Mouse (Mus musculus) forebrain, embryonic 13.5 days (tissue): Measurements from ENCODE around the gene Tfap2e. TPM values are rescaled to one million over a fixed set of nuclear protein-coding genes. Genes with fewer than 3 reads are reported as not detected.

ENCODE experiments used
- ATAC-seq: fragments of 200-750 bp; cut with Nextera tagmentation; 2 replicates; pipeline ENCODE4 v1.8.0; 2017
- H3K27ac ChIP-seq: fragments of 300-500 bp; sonication (generic); 2 replicates; pipeline ENCODE4 v1.5.1; 2015; ENCODE audit warnings: inconsistent platforms, mild to moderate bottlenecking, moderate library complexity
- H3K27me3 ChIP-seq: fragments of 300-500 bp; sonication (generic); 2 replicates; pipeline ENCODE4 v1.6.1; 2015; ENCODE audit warnings: mild to moderate bottlenecking, inconsistent platforms
- H3K36me3 ChIP-seq: fragments of 300-500 bp; sonication (generic); 2 replicates; pipeline ENCODE4 v1.6.1; 2015; ENCODE audit warnings: mild to moderate bottlenecking, inconsistent platforms; ENCODE audit not compliant: poor library complexity, severe bottlenecking
- H3K4me1 ChIP-seq: fragments of 300-500 bp; sonication (generic); 2 replicates; pipeline ENCODE4 v1.6.1; 2015; ENCODE audit warnings: inconsistent platforms
- H3K4me2 ChIP-seq: fragments of 300-500 bp; sonication (generic); 2 replicates; pipeline ENCODE4 v1.6.1; 2015; ENCODE audit warnings: inconsistent platforms, mild to moderate bottlenecking, moderate library complexity
- H3K4me3 ChIP-seq: fragments of 300-500 bp; sonication (generic); 2 replicates; pipeline ENCODE4 v1.5.1; 2015; ENCODE audit warnings: mild to moderate bottlenecking, inconsistent platforms
- H3K9ac ChIP-seq: fragments of 300-500 bp; sonication (generic); 2 replicates; pipeline ENCODE4 v1.6.1; 2015; ENCODE audit warnings: mild to moderate bottlenecking, inconsistent platforms
- H3K9me3 ChIP-seq: fragments of 300-500 bp; sonication (generic); replicated peaks from 2 replicates; pipeline ENCODE4 v1.6.1; 2016; ENCODE audit warnings: inconsistent platforms
- WGBS: fragments of 180-500 bp; shearing (Covaris S2); methylation state at CpG from one replicate; pipeline ENCODE4 v1.1.7; 2015; 5-methylcytosine and 5-hydroxymethylcytosine counted together
- polyA plus RNA-seq: library from polyadenylated mRNA; unstranded; fragments of >200 nt; fragmentation: Nextera tagmentation; extraction: Ambion mirVana; gene quantifications from 2 replicates; pipeline ENCODE4 v1.2.1, GENCODE M21; 2015

The Tfap2e gene
- polyA plus RNA-seq, 1 experiment from 2014 or later: 0.31 TPM

DNA sequence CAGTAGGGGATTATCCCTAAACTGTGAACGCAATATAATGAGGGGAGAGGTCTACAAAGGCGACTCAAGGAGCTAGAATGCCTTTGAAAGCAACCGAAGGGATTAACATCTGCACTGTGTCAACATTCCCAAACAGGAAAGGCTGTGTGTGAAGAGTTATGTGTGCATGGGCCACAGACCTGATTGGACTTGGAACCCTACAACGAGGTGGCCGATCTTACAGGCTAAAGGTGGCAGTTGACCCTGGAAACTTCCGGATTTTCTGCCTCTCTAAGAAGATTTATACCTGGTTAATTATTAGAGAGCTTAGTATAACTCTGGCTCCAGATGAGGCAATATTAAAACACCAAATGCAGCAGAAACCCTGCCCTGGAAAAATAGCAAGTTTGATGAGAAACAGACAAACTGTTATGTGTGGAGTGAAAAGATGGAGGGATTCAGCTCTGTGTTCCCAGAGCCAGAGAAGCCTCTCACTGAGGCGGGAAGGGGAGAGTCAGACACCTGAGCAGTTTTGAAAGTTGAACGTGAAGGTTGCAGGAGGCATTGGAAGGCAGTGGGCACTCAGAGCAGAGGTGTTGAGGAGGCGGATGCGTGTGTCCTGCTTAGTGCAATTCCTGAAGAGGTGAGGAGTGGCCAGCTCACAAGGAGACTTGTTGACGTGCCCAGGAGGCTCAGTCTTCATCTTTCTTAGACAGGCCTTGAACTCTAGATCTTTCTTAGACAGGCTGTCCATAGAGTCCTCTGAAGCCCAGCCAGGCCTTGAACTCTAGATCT is 26.7 kb upstream of the Tfap2e start:
- H3K36me3 ChIP-seq: peaks cover 36% of the 10 kb centered on the region
- H3K4me2 ChIP-seq: no peak overlapping the region
- no peak overlapping the region for H3K4me3 ChIP-seq
- H3K9me3 ChIP-seq: no peaks in the 10 kb centered on the region
- H3K9ac ChIP-seq: no peak overlapping the region
- 43% methylated on average over 11 of the region's 11 CpGs for WGBS
- no peaks in the 10 kb centered on the region for H3K27me3 ChIP-seq
- ATAC-seq: no peak
- no peak overlapping the region for H3K27ac ChIP-seq
- peaks cover 6% of the 10 kb centered on the region; the same call in 1 of the 2 replicates for H3K4me1 ChIP-seq

DNA sequence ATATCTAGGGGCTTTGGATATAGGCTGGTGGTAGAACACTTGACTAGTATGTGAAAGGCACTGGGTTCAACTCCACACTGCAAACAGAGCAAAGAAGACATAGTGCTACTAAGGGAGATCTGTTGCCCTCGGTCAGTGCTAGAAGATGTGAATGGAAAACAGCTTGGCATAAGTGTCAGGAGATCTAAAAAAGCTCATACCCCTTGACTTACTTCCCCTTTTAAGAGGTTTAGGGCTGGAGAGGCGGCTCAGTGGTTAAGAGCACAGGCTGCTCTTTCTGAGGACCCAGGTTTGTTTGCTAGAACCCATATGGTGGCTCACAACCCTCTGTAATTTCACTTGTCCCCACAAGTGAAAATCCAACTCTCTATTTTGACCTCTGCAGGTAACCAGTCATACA is 23.4 kb upstream of the Tfap2e start:
- no peak overlapping the region for H3K27ac ChIP-seq
- H3K36me3 ChIP-seq: peaks cover 38% of the 10 kb centered on the region
- peaks cover 27% of the 10 kb centered on the region for H3K4me1 ChIP-seq
- H3K4me2 ChIP-seq: no peak overlapping the region
- no peak overlapping the region for H3K4me3 ChIP-seq
- no peaks in the 10 kb centered on the region for H3K27me3 ChIP-seq
- ATAC-seq: no peak
- 91% methylated on average over 2 of the region's 2 CpGs for WGBS
- no peak overlapping the region for H3K9ac ChIP-seq
- no peaks in the 10 kb centered on the region for H3K9me3 ChIP-seq

DNA sequence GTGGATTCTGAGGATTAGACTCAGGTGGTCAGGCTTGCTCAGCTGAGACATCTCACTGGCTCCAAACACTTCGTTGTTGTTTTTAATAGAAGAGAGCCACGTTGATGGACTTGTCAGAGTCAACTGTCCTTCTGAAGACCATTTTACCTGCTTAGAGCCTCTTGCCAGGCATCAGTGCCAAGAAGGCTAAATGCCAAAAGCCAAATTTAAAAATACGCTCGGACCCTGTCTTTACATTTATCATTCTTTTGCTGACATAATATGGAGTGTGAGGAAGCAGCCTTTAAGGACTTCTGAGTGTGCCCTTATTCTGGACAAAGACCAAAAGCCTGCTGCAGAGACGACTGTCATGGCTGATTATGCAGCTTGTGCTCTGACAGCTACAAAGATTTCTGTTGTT is 22.3 kb upstream of the Tfap2e start:
- no peak for ATAC-seq
- Histone ChIP-seq H3K9me3 (no peaks in the 10 kb centered on the region), H3K36me3 (peaks cover 38% of the 10 kb centered on the region), H3K9ac (no peak overlapping the region), H3K4me1 (peaks cover 29% of the 10 kb centered on the region), H3K4me2 (no peak overlapping the region), H3K4me3 (no peak overlapping the region), H3K27ac (no peak overlapping the region), H3K27me3 (no peaks in the 10 kb centered on the region)
- 83% methylated on average over 5 of the region's 5 CpGs for WGBS

DNA sequence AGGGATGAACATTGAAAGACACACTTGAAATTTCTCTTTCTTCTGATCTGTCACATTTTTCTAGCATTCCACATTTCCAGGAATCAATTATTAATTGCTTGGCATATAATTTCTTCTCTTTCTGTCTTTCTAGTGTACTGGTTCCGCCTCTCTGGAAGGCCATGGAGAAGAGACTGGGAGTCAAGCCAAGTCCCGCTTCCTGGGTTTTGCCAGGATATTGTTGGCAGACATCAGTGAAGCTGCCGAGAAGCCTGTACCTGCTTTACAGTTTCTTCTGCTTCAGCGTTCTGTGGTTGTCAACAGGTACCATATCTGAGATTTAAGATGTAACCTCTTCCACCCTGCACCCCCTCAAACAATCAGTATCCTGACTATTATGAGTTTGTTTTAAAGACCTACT is 20.7 kb upstream of the Tfap2e start:
- H3K4me1 ChIP-seq: peaks cover 33% of the 10 kb centered on the region
- no peak overlapping the region for H3K27ac ChIP-seq
- no peak overlapping the region for H3K4me3 ChIP-seq
- H3K27me3 ChIP-seq: no peaks in the 10 kb centered on the region
- peaks cover 32% of the 10 kb centered on the region for H3K36me3 ChIP-seq
- ATAC-seq: no peak
- 65% methylated on average over 4 of the region's 4 CpGs for WGBS
- no peaks in the 10 kb centered on the region for H3K9me3 ChIP-seq
- no peak overlapping the region for H3K4me2 ChIP-seq
- no peak overlapping the region for H3K9ac ChIP-seq

DNA sequence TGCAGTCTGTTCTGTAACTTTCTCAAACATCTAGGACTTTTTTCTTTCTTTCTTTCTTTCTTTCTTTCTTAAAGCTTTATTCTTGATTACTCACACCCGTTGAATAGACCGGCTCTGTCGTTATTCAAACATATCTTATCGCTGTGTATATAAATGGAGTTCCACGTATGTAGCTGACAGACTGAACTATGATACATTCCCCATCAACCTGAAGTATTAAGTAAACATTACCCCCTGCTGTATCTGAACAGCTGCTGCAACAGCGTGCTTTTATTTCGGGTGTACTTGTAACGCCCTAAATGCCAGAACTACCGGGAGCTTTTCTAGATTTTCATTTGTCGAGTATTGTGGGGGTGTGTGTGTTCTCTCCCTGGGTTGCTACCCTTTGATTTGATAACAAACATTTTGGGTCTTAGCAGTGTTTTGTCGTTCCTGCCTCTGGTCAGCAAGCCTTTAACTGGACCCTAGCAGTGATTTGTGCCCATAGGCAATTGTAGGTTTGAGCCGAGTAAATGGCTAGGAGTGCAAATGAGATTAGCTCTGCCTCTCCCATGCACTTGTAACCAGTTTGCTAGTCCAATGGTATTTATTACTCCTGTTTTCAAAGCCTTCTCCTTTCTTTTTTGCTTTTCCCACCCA is 18.8 kb upstream of the Tfap2e start:
- peaks cover 24% of the 10 kb centered on the region for H3K36me3 ChIP-seq
- peak overlapping the region; percentile 90; the same call in 1 of the 2 replicates for H3K9ac ChIP-seq
- peak overlapping the region; percentile 98 for H3K4me2 ChIP-seq
- 45% methylated on average over 12 of the region's 12 CpGs for WGBS
- ATAC-seq: no peak
- H3K4me1 ChIP-seq: peaks cover 52% of the 10 kb centered on the region
- H3K27ac ChIP-seq: no peak overlapping the region
- peak overlapping the region; percentile 86 for H3K4me3 ChIP-seq
- no peaks in the 10 kb centered on the region for H3K27me3 ChIP-seq
- no peaks in the 10 kb centered on the region for H3K9me3 ChIP-seq

DNA sequence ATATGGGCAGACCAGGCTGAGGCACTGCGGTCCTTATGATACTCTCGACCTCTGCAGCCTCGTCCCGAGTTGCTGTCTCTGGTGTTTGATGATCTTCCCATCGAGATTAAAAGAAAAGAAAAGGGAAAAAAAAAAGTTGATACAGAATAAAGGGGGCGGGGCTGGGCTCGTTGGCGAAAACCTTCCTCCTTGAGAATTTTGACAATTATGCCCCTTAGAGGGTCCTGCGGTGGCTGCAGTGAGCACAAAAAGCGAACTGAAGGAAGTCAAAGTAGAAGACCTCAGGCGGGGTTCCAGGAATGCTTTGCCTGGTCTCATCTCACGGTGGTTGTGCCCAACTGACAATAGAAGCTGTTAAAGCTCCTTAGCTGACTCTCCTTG is 18.2 kb upstream of the Tfap2e start:
- ATAC-seq: no peak
- under 1% methylated on average over 12 of the region's 12 CpGs for WGBS
- peaks cover 23% of the 10 kb centered on the region for H3K36me3 ChIP-seq
- peak overlapping the region; percentile 90 for H3K9ac ChIP-seq
- H3K9me3 ChIP-seq: no peaks in the 10 kb centered on the region
- peak overlapping the region; percentile 86 for H3K4me3 ChIP-seq
- H3K27ac ChIP-seq: peak overlapping the region; percentile 94
- H3K4me2 ChIP-seq: peak overlapping the region; percentile 98
- no peaks in the 10 kb centered on the region for H3K27me3 ChIP-seq
- H3K4me1 ChIP-seq: peaks cover 58% of the 10 kb centered on the region

DNA sequence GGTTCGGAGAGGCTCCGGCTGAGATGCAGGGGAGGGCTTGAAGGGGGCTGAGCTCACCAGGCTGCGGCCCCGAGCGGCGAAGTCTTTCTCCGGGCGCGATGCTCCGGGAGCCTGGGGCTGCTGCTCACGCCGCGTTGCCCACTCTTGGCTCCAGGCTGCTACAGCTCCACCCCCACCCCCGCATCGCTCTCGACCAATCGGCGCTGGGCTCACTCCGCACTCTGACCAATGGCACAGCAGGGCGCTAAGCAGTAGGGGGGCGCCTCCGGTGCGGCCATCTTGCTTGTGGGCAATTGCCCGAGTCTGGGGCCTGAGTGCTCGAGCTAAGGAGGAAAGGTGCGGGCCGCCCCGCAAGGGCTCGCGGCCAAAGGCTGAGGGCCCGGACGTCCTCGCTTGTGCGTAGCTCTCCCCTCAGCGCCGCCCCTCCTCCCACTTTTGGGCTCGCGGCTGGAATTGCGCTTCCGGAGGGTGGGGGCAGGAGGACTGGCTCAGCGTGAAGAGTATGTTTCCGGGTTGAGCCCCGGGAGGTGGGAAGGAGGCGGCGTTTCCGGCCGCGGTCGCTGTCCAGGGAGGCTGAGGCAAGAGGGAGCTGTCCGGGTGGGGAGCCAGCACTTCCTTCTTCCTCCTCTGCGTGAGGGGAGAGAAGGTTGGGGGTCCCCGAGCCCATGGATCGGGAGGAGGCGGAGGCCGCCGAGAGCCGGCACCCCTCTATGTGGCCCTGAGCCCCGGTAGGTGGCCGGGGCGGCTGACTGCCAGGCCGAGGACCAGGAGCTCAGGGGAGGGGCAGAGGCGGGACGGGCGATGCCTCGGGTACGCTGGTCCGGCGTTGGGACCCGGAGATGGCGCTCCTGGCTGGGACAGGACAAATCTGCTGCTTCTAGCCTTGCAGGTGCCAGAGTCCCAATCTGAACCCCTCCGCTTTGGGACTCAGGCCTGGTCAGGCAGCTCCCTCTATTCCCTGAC is 17.5 kb upstream of the Tfap2e start, which contains the start of the genes Ncdn and AU040320:
Gene Ncdn (minus strand): TSS at position 171 of the 963 bp plus-strand sequence.
Gene AU040320 (plus strand): TSS at position 277 of the 963 bp plus-strand sequence.
- Histone ChIP-seq H3K27me3 (no peaks in the 10 kb centered on the region), H3K36me3 (peaks cover 27% of the 10 kb centered on the region), H3K4me3 (peak within 1 kb of the TSS; percentile 86), H3K4me2 (peak within 1 kb of the TSS; percentile 98), H3K9me3 (no peaks in the 10 kb centered on the region), H3K4me1 (peaks cover 65% of the 10 kb centered on the region), H3K27ac (peak within 1 kb of the TSS; percentile 94), H3K9ac (peak within 1 kb of the TSS; percentile 90)
- WGBS: under 1% methylated on average over 66 of the region's 71 CpGs
- peak; percentile 98 for ATAC-seq

DNA sequence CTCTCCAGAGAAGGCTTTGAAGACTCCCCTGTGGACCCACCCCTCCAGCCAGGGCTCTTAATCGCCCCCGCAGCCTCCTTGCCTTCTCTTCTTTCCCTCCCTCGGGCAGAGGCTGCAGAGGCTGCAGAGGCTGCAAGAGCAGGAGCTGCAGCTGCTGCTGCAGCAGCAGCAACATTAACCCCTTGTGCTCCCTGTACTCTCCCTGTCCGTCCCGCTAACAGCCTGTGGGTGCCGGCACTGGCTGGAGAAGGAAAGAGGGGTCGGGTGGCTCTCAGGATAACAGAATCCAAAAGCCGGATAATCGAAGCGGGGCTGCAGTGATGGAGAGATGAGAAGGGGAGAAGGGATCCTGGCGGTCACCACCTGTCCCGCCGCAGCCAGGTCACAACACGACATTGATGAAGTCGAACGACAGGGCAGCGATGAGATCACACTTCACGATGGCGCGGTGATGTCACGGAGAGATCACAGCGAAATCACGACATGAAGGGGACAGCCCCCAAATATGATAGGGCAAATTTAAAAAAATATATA is 16.6 kb upstream of the Tfap2e start:
- ATAC-seq: no peak
- H3K4me1 ChIP-seq: peaks cover 71% of the 10 kb centered on the region
- H3K4me3 ChIP-seq: peak overlapping the region; percentile 86

DNA sequence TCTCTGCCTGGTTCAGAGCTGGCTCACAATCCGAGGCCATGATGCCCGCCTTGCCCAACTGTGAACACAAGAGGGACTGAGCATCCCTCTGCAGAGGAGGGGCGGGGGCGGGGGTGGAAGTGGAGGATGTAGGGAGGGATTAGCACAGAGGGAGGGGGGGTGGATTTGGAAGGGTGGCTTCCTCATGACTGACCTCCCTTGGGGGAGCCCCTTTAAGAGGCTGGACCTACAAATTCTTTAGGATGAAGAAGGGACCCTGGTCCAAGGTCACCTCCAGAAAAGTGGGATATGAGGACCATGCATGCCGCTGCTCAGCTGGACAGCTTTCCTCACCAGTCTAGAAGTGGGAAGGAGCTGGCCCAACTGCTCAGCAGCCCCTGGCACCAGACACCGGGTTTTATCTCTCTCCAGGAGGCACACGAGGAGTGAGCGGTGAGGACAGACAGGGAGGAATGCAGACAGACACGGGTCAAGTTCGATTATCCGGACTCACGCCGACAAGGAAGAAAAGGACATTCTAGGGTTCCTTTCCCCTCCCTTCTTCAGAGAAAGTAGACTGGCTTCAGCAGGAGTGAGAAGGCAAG is 16.1 kb upstream of the Tfap2e start:
- Histone ChIP-seq H3K4me2 (peak overlapping the region; percentile 98), H3K4me1 (peaks cover 71% of the 10 kb centered on the region), H3K9me3 (no peaks in the 10 kb centered on the region), H3K27me3 (no peaks in the 10 kb centered on the region), H3K4me3 (peak overlapping the region; percentile 86), H3K9ac (peak overlapping the region; percentile 90), H3K36me3 (peaks cover 30% of the 10 kb centered on the region), H3K27ac (peak overlapping the region; percentile 94)
- 2% methylated on average over 12 of the region's 13 CpGs for WGBS
- ATAC-seq: no peak

More for the DNA sequence above, 16.6 kb upstream of the Tfap2e start:
- Histone ChIP-seq H3K4me2 (peak overlapping the region; percentile 98), H3K27me3 (no peaks in the 10 kb centered on the region), H3K9ac (peak overlapping the region; percentile 90), H3K36me3 (peaks cover 27% of the 10 kb centered on the region), H3K27ac (peak overlapping the region; percentile 94), H3K9me3 (no peaks in the 10 kb centered on the region)
- under 1% methylated on average over 23 of the region's 23 CpGs for WGBS

DNA sequence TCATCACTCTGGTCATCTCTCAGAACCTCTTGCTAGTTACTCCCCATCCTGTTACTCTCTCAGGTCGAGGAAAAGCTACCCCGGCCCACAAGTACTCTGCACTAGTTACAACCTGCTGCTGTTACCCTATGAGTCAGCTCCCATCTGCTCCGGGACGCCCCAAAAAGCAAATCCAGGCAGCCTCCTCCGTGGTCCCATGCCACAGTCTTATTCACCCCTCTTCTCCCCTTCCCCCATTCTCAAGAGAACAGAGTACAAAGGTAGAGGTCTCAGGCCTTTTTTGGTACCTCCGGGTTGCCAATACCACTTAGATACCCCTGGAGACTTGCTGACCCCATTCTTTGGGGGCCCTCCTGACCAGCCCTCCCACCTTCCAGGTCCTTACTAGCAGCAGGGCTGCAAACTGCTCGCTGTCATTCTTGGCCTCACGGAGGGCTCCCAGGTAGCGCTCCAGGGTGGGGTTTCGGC is 15.6 kb upstream of the Tfap2e start:
- peak overlapping the region; percentile 90 for H3K9ac ChIP-seq
- ATAC-seq: no peak
- H3K27me3 ChIP-seq: no peaks in the 10 kb centered on the region
- peak overlapping the region; percentile 86 for H3K4me3 ChIP-seq
- no peaks in the 10 kb centered on the region for H3K9me3 ChIP-seq
- H3K4me1 ChIP-seq: peaks cover 70% of the 10 kb centered on the region
- H3K36me3 ChIP-seq: peaks cover 35% of the 10 kb centered on the region
- H3K4me2 ChIP-seq: peak overlapping the region; percentile 98
- 41% methylated on average over 10 of the region's 10 CpGs for WGBS
- H3K27ac ChIP-seq: no peak overlapping the region
